Mouse (Mus musculus) embryonic facial prominence, embryonic 15.5 days (tissue): ENCODE measurements around the gene Grhl1. TPM values are rescaled to one million over a fixed set of nuclear protein-coding genes. Genes with fewer than 3 reads are reported as not detected.

ENCODE experiments used
- polyA plus RNA-seq: library from polyadenylated mRNA; unstranded; fragments of >200 nt; fragmentation: Nextera tagmentation; extraction: Ambion mirVana; gene quantifications from 2 replicates; pipeline ENCODE4 v1.2.1, GENCODE M21; 2015

Grhl1 gene
- polyA plus RNA-seq, 1 experiment from 2014 or later = 37.8 TPM

Other genes with a start within 250 kb of the Grhl1 start
- 25.3 and 25.8 TPM in 2 replicates for gene Taf1b, start 73.9 kb upstream of the Grhl1 start, polyA plus RNA-seq
- gene Klf11, start 79.0 kb downstream of the Grhl1 start, polyA plus RNA-seq = 13.0 and 13.1 TPM in 2 replicates
- 6.2 and 6.5 TPM in 2 replicates for gene Cys1, start 109.5 kb downstream of the Grhl1 start, polyA plus RNA-seq
- 142 and 158 TPM in 2 replicates for gene Rrm2, start 136.0 kb downstream of the Grhl1 start, polyA plus RNA-seq